Mouse (Mus musculus) heart, adult 8-10 months (tissue): ENCODE measurements around the gene Gm20662. TPM values are rescaled to one million over a fixed set of nuclear protein-coding genes. Genes with fewer than 3 reads are reported as not detected.

Experiments used
- DNase-seq: peaks from one replicate; pipeline ENCODE4 v3.0.0; 2022; ENCODE audit warnings: low spot score
- microRNA-seq: library from miRNA; unstranded; fragments of <30 nt; microRNA quantifications from one replicate; pipeline ENCODE4 v1.2.0, GENCODE M21; 2022
- total RNA-seq, 4 experiments: library from RNA; stranded (reverse); gene quantifications; 2 replicates each; pipeline ENCODE4 v1.2.4; 2022

The Gm20662 gene
- total RNA-seq, 4 experiments from 2014 or later: not detected

DNA sequence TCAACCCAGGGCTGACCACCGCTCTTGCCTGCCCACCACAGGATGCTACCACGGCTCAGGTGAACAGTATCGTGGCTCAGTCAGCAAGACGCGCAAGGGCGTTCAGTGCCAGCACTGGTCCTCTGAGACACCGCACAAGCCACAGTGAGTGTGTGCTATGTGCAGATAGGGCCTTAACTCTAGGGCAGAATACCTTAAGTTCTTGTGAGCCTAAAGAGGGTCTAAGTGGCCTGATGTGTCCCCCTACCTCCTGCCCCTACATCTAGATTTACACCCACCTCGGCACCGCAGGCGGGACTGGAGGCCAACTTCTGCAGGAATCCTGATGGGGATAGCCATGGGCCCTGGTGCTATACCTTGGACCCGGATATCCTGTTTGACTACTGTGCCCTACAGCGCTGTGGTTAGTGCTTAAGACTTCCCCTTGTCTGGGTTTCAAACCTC lies 86.9 kb downstream of the Gm20662 start, which contains the start of gene Rnf123:
Gene Rnf123, minus strand, starts transcription at position 359 of the 444 bp plus-strand sequence.
- DNase-seq: no peak

DNA sequence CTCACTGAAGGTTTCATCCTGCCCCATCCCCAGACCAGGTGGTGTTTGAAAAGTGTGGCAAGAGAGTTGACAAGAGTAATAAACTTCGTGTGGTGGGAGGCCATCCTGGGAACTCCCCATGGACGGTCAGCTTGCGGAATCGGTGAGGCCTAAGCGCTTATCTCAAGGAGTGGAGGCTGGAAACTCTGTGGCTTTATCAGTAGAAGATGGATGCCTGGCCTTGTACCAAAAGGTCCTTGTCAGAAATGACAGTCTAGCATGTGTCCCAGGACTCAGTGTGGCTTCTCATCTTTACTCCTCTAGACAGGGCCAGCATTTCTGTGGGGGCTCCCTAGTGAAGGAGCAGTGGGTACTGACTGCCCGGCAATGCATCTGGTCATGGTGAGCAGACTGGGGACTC lies 87.4 kb downstream of the Gm20662 start:
- no peak for DNase-seq

DNA sequence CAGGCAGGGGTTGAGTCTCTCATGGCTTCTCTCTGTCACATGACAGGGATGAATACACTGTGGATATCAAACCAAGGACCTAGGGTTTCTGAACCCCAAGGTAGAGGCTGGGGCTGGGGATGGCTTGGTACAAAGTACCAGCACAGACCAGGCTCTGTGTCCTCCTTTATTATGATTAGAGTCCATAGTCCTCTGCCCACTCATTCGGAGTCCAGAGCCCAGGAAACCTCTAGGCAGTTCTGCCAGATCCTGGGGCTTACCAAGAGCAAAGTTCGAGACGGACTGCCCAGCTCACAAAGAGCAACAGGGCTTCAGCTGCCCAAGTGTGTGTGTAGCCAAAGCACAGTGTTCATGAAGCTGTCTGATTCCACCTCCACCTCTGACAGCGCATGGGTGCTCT lies 89.1 kb downstream of the Gm20662 start:
- DNase-seq: no peak

DNA sequence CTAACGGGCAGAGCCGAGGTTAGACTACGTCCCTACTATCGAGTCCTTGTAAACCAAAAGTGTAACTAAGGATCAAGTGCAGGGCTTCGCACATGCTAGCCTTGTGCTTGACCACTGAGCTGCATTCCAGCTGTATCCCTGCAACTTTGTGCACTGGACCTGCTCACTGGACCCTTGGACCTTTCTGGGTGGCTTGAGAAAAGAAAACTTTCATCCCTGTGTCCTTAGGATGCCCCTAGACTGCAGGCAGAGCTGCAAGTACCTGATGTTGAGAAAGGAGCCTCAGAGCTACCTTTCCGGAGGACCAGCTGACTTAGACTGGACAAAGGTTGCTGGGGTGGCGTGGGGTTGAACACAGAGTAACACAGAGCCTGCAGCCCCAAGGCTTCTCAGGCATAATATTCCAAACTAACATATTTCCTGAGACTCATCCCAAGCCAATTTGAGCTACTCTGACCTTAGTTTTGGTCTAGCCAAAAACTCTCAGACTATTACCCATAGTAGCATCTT lies 94.5 kb downstream of the Gm20662 start:
- DNase-seq: no peak

DNA sequence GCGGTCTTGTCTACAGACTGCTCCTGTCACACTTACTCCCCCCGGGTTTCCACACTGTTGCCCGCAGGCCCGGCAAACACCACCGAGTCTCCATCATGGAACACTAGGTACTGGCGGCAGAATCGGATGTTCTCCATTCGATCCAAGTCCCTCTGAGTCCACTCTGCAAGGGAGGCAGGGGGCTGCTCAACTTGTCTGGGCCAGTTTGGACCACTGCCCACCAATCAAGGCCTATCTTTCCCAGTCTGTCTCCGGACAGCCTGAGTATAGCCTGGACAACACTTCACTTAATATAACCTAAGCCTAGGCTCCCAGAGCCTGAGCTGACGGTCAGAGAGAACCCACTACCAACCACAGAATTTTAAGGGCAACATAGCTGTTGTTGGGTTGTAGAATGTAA lies 97.4 kb downstream of the Gm20662 start:
- DNase-seq: no peak

DNA sequence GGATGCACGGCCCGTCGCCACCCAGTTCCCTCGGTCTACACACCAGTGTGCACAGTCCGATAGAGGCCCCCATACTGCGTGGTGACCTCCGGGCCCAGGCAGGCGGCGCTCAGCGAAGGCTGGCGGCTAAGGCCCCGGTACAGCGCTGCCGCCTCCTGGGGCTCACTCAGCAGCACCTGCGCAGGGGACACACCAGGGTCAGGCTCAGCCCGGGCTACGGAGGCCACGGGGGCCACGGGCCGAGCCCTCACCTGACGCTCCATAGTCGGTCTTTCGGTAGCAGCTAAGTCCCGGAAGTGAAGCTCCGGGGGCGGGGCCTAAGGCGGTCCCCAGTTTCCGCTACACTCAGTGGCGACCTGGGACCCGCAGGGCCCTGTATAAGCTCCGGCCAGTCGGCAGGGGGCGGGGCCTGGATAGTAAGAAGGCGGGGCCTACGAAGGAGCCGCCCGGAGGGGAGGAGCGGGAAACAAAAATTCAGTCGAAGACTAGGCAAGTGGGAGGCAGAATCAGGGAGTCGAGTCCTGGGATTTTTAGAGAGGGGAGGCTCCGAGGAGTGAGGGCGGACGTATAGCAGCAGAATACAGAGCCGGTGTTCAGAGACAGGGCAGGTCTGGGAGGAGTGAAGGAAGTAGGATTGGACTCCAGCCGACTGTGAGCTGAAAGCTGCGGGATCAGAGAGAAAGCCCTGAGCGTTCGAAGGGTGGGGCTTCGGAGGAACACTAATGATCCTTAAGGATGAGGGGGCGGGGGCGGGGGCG lies 98.2 kb downstream of the Gm20662 start, which contains the start of gene Apeh:
Gene Apeh, minus strand, starts transcription at position 423 of the 758 bp plus-strand sequence.
- peak; percentile 94 for DNase-seq

Small RNAs within 50 kb of the gene (microRNA-seq; reads per million reads assigned to microRNA genes)
- gene Mir7088: not detected

Other genes with a start within 250 kb of the Gm20662 start
- gene Rbm5, start 225.4 kb upstream of the Gm20662 start, total RNA-seq: 10 to 100 TPM; 34.0 to 45.4 (median 39.7) TPM
- gene Rbm6, start 123.1 kb upstream of the Gm20662 start, total RNA-seq: 10 to 100 TPM; 24.8 to 31.0 (median 27.6) TPM
- gene Mon1a, start 108.2 kb upstream of the Gm20662 start, total RNA-seq: 10 to 100 TPM; 10.8 to 12.2 (median 11.9) TPM
- gene Mst1r, start 89.5 kb upstream of the Gm20662 start, total RNA-seq: 1 to 10 TPM; 1.3 to 3.7 (median 2.1) TPM
- not detected for gene Actl11, start 67.9 kb upstream of the Gm20662 start, total RNA-seq
- gene Camkv, start 60.7 kb upstream of the Gm20662 start, total RNA-seq: under 1 TPM in 2 of 4 experiments, not detected in 2; 0.16 to 0.66 TPM
- gene Traip, start 46.2 kb upstream of the Gm20662 start, total RNA-seq: 1 to 10 TPM in 1 of 4 experiments, under 1 TPM in 3; 0.33 to 1.6 (median 0.80) TPM
- gene Uba7, start 20.8 kb upstream of the Gm20662 start, total RNA-seq: 10 to 100 TPM in 3 of 4 experiments, 1 to 10 TPM in 1; 8.8 to 20.8 (median 13.5) TPM
- under 1 TPM in 1 of 4 experiments, not detected in 3; 0.25 TPM for gene Gm20661, start 13.3 kb upstream of the Gm20662 start, total RNA-seq
- gene Inka1, start 10.5 kb upstream of the Gm20662 start, total RNA-seq: 1 to 10 TPM; 6.0 to 9.5 (median 9.0) TPM
- under 1 TPM in 3 of 4 experiments, not detected in 1; 0.17 to 0.41 (median 0.19) TPM for gene Cdhr4, start 3.9 kb upstream of the Gm20662 start, total RNA-seq
- gene Ip6k1, start 6.2 kb downstream of the Gm20662 start, total RNA-seq: 10 to 100 TPM; 32.4 to 54.1 (median 41.1) TPM
- 1 to 10 TPM; 7.3 to 9.6 (median 9.0) TPM for gene Gmppb, start 52.9 kb downstream of the Gm20662 start, total RNA-seq
- gene Amigo3, start 56.8 kb downstream of the Gm20662 start, total RNA-seq: 1 to 10 TPM; 1.3 to 3.1 (median 1.6) TPM
- under 1 TPM in 1 of 4 experiments, not detected in 3; 0.14 TPM for gene Mst1, start 84.1 kb downstream of the Gm20662 start, total RNA-seq
- 100 to 1,000 TPM; 103 to 132 (median 110) TPM for gene Rnf123, start 87.0 kb downstream of the Gm20662 start, total RNA-seq
- 10 to 100 TPM; 38.5 to 49.0 (median 44.9) TPM for gene Apeh, start 98.3 kb downstream of the Gm20662 start, total RNA-seq
- gene Bsn, start 194.0 kb downstream of the Gm20662 start, total RNA-seq: under 1 TPM; 0.05 to 0.06 (median 0.06) TPM